Mouse (Mus musculus): ENCODE data around the gene Rab8a.

DNA sequence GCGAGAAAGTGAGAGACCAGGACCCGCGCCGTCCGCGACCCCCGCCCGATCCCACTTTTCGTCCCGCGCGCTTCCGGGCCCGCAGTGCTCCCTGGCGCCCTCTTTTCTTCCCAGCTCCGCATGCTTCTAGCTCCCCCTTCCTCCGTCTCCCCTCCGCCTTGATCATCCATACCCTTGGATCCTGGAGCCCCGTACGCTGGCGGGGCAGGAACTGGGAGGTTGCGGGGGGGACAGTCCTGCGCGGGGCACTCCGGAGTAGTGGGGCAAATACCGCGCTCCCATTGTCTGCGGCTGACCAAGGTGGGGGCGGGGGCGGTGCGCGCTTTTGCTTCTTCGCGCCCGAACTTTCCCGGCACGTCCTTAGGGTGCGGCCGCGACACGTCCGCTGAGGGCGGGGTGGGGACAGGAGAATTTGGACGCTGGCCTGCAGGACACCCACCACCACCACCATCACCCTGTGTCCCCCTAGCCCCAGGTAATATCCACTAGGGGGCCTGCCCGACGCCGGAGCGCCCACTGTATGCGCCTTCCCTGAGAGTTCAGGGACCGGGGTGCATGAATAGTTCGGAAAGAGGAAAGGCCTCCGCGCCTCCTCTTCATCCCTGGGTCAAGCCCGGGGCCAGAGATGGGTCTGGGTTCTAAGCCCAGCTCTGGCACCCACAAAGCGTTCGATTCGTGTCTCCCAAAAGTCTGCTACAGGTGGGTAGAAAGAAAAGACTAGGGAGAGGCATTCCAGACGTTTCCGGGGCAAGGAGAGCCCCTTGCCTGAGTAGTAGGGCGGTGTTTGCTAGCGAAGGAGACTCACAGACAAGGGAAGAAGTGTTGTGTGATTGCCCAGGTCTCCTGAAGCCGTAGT, 25.3 kb upstream of the Rab8a start:
- TF ChIP-seq CTCF (IDR thresholded peaks at IDR 0.05; ENCODE audit: borderline replicate concordance, insufficient read depth, low read depth, low read length): no peak
- no peak for TF ChIP-seq POLR2A (IDR thresholded peaks at IDR 0.05; ENCODE audit: borderline replicate concordance, insufficient read depth, low read length)
